Mouse (Mus musculus) hindbrain, embryonic 11.5 days (tissue): ENCODE data around the gene Nfix. TPM values are rescaled to one million over a fixed set of nuclear protein-coding genes. Genes with fewer than 3 reads are reported as not detected.

Experiments used
- ATAC-seq: fragments of 200-750 bp; cut with Nextera tagmentation; 2 replicates; pipeline ENCODE4 v1.8.0; 2017; ENCODE audit warnings: mild to moderate bottlenecking, moderate TSS enrichment, moderate library complexity; ENCODE audit not compliant: low FRiP score
- DNase-seq: peaks from one replicate; pipeline ENCODE4 v3.0.0-alpha.2; 2015; ENCODE audit warnings: low spot score
- H3K27ac ChIP-seq: fragments of 300-500 bp; sonication (generic); 2 replicates; pipeline ENCODE4 v1.5.1; 2014; ENCODE audit warnings: mild to moderate bottlenecking, low read depth, low read length
- H3K27me3 ChIP-seq: fragments of 300-500 bp; sonication (generic); 2 replicates; pipeline ENCODE4 v1.6.1; 2014; ENCODE audit warnings: mild to moderate bottlenecking, low read length, moderate library complexity, mixed read lengths; ENCODE audit not compliant: control insufficient read depth, insufficient read depth
- H3K36me3 ChIP-seq: fragments of 300-500 bp; sonication (generic); 2 replicates; pipeline ENCODE4 v1.6.1; 2014; ENCODE audit warnings: mild to moderate bottlenecking, low read length, moderate library complexity, mixed read lengths; ENCODE audit not compliant: control insufficient read depth, insufficient read depth
- H3K4me1 ChIP-seq: fragments of 300-500 bp; sonication (generic); replicated peaks from 2 replicates; pipeline ENCODE4 v1.6.1; 2014; ENCODE audit warnings: low read length, mixed read lengths; ENCODE audit not compliant: control insufficient read depth, insufficient read depth
- H3K4me2 ChIP-seq: fragments of 300-500 bp; sonication (generic); replicated peaks from 2 replicates; pipeline ENCODE4 v1.6.1; 2014; ENCODE audit warnings: mild to moderate bottlenecking, low read depth, low read length
- H3K4me3 ChIP-seq: fragments of 300-500 bp; sonication (generic); 2 replicates; pipeline ENCODE4 v1.5.1; 2014; ENCODE audit warnings: low read depth, low read length
- H3K9ac ChIP-seq: fragments of 300-500 bp; sonication (generic); 2 replicates; pipeline ENCODE4 v1.6.1; 2014; ENCODE audit warnings: low read depth, low read length
- H3K9me3 ChIP-seq: fragments of 300-500 bp; sonication (generic); 2 replicates; pipeline ENCODE4 v1.6.1; 2016; ENCODE audit warnings: low read length; ENCODE audit not compliant: control insufficient read depth
- WGBS: fragments of 180-500 bp; shearing (Covaris S2); extraction: QIAGEN DNeasy Blood & Tissue Kit; methylation state at CpG from one replicate; pipeline ENCODE4 v1.1.7; 2014; 5-methylcytosine and 5-hydroxymethylcytosine counted together
- polyA plus RNA-seq: library from polyadenylated mRNA; unstranded; fragments of >200 nt; fragmentation: Nextera tagmentation; extraction: Ambion mirVana; gene quantifications from 2 replicates; pipeline ENCODE4 v1.2.1, GENCODE M21; 2014

The Nfix gene
- polyA plus RNA-seq, 1 experiment from 2014 or later = 3.0 TPM

GRCm38 (mm10) chr8:84730541-84731370, 69.4 kb downstream of the Nfix start:
- no peak overlapping the region; the same call in 1 of the 2 replicates for H3K4me2 ChIP-seq
- H3K27ac ChIP-seq = peak overlapping the region; percentile 62
- no peak overlapping the region for H3K4me3 ChIP-seq
- WGBS = 38% methylated on average over 9 of the region's 9 CpGs
- H3K27me3 ChIP-seq = peaks cover 29% of the 10 kb centered on the region
- ATAC-seq (peak; percentile 40; the same call in 1 of the 2 replicates), DNase-seq (no peak)
- H3K9ac ChIP-seq = peak overlapping the region; percentile 49
- peaks cover 12% of the 10 kb centered on the region; the same call in 1 of the 2 replicates for H3K4me1 ChIP-seq
- H3K36me3 ChIP-seq = no peaks in the 10 kb centered on the region
- H3K9me3 ChIP-seq = no peaks in the 10 kb centered on the region

DNA sequence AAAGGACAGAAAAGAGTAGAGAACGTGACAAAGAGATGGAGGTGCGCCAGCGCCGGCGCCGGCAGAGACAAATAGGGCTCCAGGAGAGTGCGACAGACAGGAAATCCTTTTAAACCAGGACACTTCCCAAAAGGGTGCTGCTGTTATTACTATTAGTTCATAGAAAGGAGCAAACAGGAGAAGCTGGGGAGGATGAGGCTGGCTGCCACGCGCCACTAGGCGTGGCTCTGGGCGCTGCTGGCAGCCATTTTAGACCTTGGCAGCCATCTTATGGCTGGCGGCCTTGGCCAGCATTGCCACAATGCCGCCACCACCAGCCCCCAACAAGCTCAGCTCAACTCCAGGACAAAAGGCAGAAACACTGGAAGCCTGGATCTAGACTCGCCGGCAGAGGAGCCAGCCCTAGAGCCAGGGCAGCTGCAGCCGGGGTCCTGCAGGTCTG, 70.2 kb downstream of the Nfix start:
- H3K27ac ChIP-seq = no peak overlapping the region
- WGBS = 92% methylated on average over 16 of the region's 16 CpGs
- no peaks in the 10 kb centered on the region for H3K9me3 ChIP-seq
- no peaks in the 10 kb centered on the region for H3K36me3 ChIP-seq
- peaks cover 23% of the 10 kb centered on the region for H3K27me3 ChIP-seq
- peaks cover 9% of the 10 kb centered on the region; the same call in 1 of the 2 replicates for H3K4me1 ChIP-seq
- no peak for DNase-seq
- no peak overlapping the region for H3K4me2 ChIP-seq
- no peak for ATAC-seq
- no peak overlapping the region for H3K9ac ChIP-seq
- no peak overlapping the region for H3K4me3 ChIP-seq

GRCm38 (mm10) chr8:84728474-84728873, 71.7 kb downstream of the Nfix start:
- DNase-seq (no peak), ATAC-seq (no peak; the same call in 1 of the 2 replicates)
- Histone ChIP-seq H3K4me3 (no peak overlapping the region), H3K27me3 (peaks cover 19% of the 10 kb centered on the region), H3K27ac (no peak overlapping the region), H3K4me2 (no peak overlapping the region), H3K4me1 (peaks cover 15% of the 10 kb centered on the region), H3K9ac (no peak overlapping the region), H3K9me3 (no peaks in the 10 kb centered on the region), H3K36me3 (no peaks in the 10 kb centered on the region)
- 73% methylated on average over 3 of the region's 3 CpGs for WGBS

DNA sequence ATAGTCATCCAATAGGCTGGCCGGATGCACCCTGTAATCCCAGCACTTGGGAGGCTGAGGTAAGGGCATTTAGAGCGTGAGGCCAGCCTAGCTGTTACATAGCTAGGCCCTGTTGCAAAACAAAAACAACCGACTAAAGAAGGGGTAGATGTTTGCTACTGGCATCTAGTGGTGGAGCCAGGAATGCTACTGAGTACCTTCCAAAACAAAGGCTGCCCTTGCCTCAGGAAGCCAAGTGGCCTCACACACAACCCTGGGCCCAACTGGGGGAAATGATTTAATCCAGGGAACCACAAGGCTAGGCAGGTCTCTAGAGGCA, 74.2 kb downstream of the Nfix start:
- ATAC-seq (no peak), DNase-seq (peak; percentile 8)
- 23% methylated on average over 3 of the region's 3 CpGs for WGBS
- Histone ChIP-seq H3K9me3 (no peaks in the 10 kb centered on the region), H3K27ac (0 out of 2 replicates have a peak overlapping the region, but pooled peaks have one; percentile 2), H3K9ac (no peak overlapping the region), H3K4me3 (no peak overlapping the region), H3K4me2 (no peak overlapping the region), H3K4me1 (peaks cover 20% of the 10 kb centered on the region), H3K36me3 (no peaks in the 10 kb centered on the region), H3K27me3 (peaks cover 28% of the 10 kb centered on the region)

DNA sequence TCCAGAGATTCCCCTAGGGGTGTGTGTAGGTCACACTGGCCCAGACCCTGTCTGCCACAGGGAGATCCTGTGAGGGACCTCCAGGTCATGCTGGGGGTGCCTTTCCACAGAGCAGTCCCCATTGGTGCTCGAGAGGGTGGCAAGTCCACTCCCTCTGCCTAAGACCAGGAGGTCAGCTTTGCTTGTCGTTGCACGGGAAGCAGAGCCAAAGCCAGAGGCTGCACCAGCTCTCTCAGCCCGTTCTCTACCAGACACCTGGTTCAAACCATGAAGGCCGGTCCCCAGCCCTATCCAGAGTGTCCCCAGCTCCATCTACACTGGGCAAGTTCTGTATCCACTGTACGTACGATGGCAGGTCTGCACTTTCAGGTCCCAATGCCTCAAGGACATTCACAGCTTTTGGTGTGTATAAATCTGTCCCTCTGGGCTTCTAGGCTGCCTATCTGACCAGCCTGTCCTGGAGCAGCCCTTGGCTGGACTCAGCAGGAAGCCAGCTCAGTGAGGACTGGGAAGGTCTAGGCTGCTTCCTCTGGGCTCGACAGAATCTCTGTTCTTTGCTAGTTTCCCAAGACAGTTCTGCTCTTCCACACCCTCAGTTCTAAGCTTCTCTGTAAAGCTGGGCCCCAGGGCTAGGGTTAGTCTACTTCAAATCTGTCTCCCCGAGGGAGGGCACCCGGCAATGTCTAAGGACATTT, 74.8 kb downstream of the Nfix start:
- H3K27ac ChIP-seq = 0 out of 2 replicates have a peak overlapping the region, but pooled peaks have one; percentile 2
- H3K4me2 ChIP-seq = 0 out of 2 replicates have a peak overlapping the region, but pooled peaks have one; percentile 3
- H3K36me3 ChIP-seq = no peaks in the 10 kb centered on the region
- H3K4me3 ChIP-seq = no peak overlapping the region
- no peaks in the 10 kb centered on the region for H3K9me3 ChIP-seq
- ATAC-seq (no peak), DNase-seq (peak; percentile 3)
- peaks cover 28% of the 10 kb centered on the region for H3K27me3 ChIP-seq
- WGBS = 59% methylated on average over 10 of the region's 10 CpGs
- peaks cover 17% of the 10 kb centered on the region for H3K4me1 ChIP-seq
- no peak overlapping the region for H3K9ac ChIP-seq

DNA sequence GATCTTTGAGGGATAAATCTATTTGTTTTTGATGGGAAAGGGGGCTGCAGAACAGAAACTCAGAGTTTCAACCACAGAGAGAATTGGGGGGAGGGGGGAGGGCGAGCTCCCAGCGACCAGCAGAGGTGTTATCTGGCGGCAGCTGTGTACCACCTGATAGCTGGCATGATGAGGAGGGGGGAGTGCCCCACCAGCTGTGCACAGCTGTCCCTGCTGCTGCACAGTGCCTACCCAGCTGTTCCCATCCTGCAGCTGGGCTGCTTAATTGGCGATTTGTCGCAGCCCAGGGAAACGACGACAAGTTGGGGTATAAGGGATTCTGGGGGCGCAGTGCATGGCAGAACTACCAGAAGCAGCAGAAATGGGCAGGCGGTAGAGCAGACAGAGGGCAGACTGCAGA, 75.5 kb downstream of the Nfix start:
- H3K9ac ChIP-seq = no peak overlapping the region
- peaks cover 17% of the 10 kb centered on the region for H3K4me1 ChIP-seq
- H3K36me3 ChIP-seq = no peaks in the 10 kb centered on the region
- H3K9me3 ChIP-seq = no peaks in the 10 kb centered on the region
- DNase-seq (no peak), ATAC-seq (no peak)
- H3K27ac ChIP-seq = no peak overlapping the region
- no peak overlapping the region for H3K4me3 ChIP-seq
- WGBS = 47% methylated on average over 9 of the region's 9 CpGs
- peaks cover 34% of the 10 kb centered on the region for H3K27me3 ChIP-seq
- no peak overlapping the region for H3K4me2 ChIP-seq

DNA sequence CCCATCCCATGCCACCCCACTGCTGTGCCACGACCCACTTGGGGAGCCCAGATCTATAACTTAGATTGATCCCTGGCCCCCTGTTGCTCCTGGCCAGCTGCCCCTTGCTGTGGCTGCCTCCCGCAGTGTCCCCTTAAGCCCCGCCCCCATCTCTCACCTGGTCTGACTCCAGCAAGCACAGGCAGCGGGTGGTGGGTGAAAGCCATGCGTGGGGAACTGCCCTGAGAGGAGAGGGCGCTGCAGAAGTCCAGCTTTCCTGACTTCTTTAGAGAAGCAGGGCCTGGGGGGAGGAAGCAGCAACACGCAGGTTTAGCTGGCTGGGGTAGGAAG, 76.6 kb downstream of the Nfix start:
- ATAC-seq (no peak), DNase-seq (no peak)
- H3K27ac ChIP-seq = peak overlapping the region; percentile 75
- peaks cover 42% of the 10 kb centered on the region for H3K27me3 ChIP-seq
- H3K9me3 ChIP-seq = no peaks in the 10 kb centered on the region
- H3K9ac ChIP-seq = peak overlapping the region; percentile 34; the same call in 1 of the 2 replicates
- 21% methylated on average over 7 of the region's 7 CpGs for WGBS
- H3K36me3 ChIP-seq = no peaks in the 10 kb centered on the region
- no peak overlapping the region; the same call in 1 of the 2 replicates for H3K4me2 ChIP-seq
- H3K4me3 ChIP-seq = no peak overlapping the region
- H3K4me1 ChIP-seq = peaks cover 16% of the 10 kb centered on the region

- peaks cover 16% of the 10 kb centered on the region for H3K4me1 ChIP-seq
- H3K9ac ChIP-seq = peak within 1 kb of the TSS; percentile 40; the same call in 1 of the 2 replicates
- H3K4me2 ChIP-seq = no peak within 1 kb of the TSS; the same call in 1 of the 2 replicates
- peak; percentile 74 for ATAC-seq
- H3K4me3 ChIP-seq = no peak within 1 kb of the TSS
- no peaks in the 10 kb centered on the region for H3K36me3 ChIP-seq
- WGBS = 18% methylated on average over 10 of the region's 10 CpGs
- H3K27me3 ChIP-seq = peaks cover 43% of the 10 kb centered on the region
- no peaks in the 10 kb centered on the region for H3K9me3 ChIP-seq
- peak within 1 kb of the TSS; percentile 75 for H3K27ac ChIP-seq
- peak; percentile 39 for DNase-seq
Measured at GRCm38 (mm10) chr8:84722850-84723570, 77.1 kb downstream of the Nfix start, which contains the start of gene G430095P16Rik. Gene G430095P16Rik, plus strand, starts transcription at chr8:84723007.
